Mouse (Mus musculus) forebrain, postnatal 0 days (tissue): Measurements from ENCODE around the gene Wdhd1. TPM values are rescaled to one million over a fixed set of nuclear protein-coding genes. Genes with fewer than 3 reads are reported as not detected.

Experiments
- ATAC-seq: fragments of 200-750 bp; cut with Nextera tagmentation; 2 replicates; pipeline ENCODE4 v1.8.0; 2017; ENCODE audit warnings: mild to moderate bottlenecking, moderate library complexity
- DNase-seq: peaks from one replicate; pipeline ENCODE4 v3.0.0-alpha.2; 2015
- H3K27ac ChIP-seq: fragments of 300-500 bp; sonication (generic); 2 replicates; pipeline ENCODE4 v1.5.1; 2014; ENCODE audit warnings: low read depth, mild to moderate bottlenecking, antibody characterized with exemption, low read length, moderate library complexity, mixed read lengths
- H3K27me3 ChIP-seq: fragments of 300-500 bp; sonication (generic); 2 replicates; pipeline ENCODE4 v1.6.1; 2014; ENCODE audit warnings: mild to moderate bottlenecking, low read length, mixed read lengths; ENCODE audit not compliant: insufficient read depth
- H3K36me3 ChIP-seq: fragments of 300-500 bp; sonication (generic); 2 replicates; pipeline ENCODE4 v1.6.1; 2014; ENCODE audit warnings: mild to moderate bottlenecking, moderate library complexity; ENCODE audit not compliant: insufficient read depth
- H3K4me1 ChIP-seq: fragments of 300-500 bp; sonication (generic); 2 replicates; pipeline ENCODE4 v1.6.1; 2014; ENCODE audit warnings: antibody characterized with exemption; ENCODE audit not compliant: insufficient read depth
- H3K4me2 ChIP-seq: fragments of 300-500 bp; sonication (generic); 2 replicates; pipeline ENCODE4 v1.6.1; 2014; ENCODE audit warnings: low read depth, mild to moderate bottlenecking, moderate library complexity
- H3K4me3 ChIP-seq: fragments of 300-500 bp; sonication (generic); 2 replicates; pipeline ENCODE4 v1.5.1; 2014; ENCODE audit warnings: low read depth, low read length, mixed read lengths
- H3K9ac ChIP-seq: fragments of 300-500 bp; sonication (generic); 2 replicates; pipeline ENCODE4 v1.6.1; 2014; ENCODE audit warnings: mild to moderate bottlenecking
- H3K9me3 ChIP-seq: fragments of 300-500 bp; sonication (generic); 2 replicates; pipeline ENCODE4 v1.6.1; 2016; ENCODE audit warnings: low read length
- CTCF ChIP-seq: sonication (generic); IDR thresholded peaks from 2 replicates; pipeline ENCODE4 v1.5.1; 2016; ENCODE audit warnings: antibody characterized with exemption, control low read depth, low read depth
- WGBS: fragments of 180-500 bp; shearing (Covaris S2); extraction: QIAGEN DNeasy Blood & Tissue Kit; methylation state at CpG from one replicate; pipeline ENCODE4 v1.1.7; 2014; 5-methylcytosine and 5-hydroxymethylcytosine counted together
- polyA plus RNA-seq: library from polyadenylated mRNA; unstranded; fragments of >200 nt; fragmentation: Nextera tagmentation; extraction: Ambion mirVana; gene quantifications from 2 replicates; pipeline ENCODE4 v1.2.1, GENCODE M21; 2015
- total RNA-seq: library from RNA; depleted of rRNA; stranded (reverse); fragments of >200 nt; gene quantifications from 2 replicates; pipeline ENCODE4 v1.2.3, GENCODE M21; 2014

The Wdhd1 gene
- total and polyA plus RNA-seq, 2 experiments from 2014 or later: 5.3 to 9.1 TPM

DNA sequence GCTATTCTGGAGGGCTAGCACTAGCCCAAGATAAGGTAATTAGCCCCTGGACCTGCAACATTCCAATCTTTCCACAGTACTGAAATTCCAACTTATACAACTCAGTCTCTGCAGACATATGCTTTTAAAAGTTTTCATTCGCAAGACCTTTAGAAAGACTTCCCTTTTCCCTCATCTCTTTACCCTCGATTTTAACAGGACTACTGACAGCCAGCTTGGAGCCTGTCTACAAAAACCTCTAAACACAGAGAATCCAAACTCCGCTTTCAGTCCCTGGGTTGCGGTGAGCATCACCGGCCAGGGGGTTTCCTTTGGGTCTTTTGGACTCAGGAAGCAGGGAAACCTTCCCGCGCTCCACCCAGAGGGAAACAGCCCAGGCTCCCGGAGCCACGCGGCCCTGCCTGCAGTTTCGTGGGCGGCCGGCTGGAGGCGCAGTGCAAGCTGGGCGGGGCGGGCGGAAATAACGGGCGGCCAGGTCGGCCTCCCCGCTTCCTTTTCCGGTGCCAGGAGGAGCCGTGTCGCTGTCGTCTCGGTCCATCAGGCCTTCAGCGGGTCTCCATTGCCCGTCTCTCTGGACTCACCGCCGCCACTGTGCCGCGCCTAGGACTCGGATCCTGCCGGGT, 21.2 kb upstream of the Wdhd1 start, which contains the start of gene Mapk1ip1l:
Mapk1ip1l (plus strand) TSS at position 482 of the 623 bp plus-strand sequence.
- Histone ChIP-seq H3K4me2 (peak within 1 kb of the TSS; percentile 78), H3K4me1 (peaks cover 11% of the 10 kb centered on the region; the same call in 1 of the 2 replicates), H3K36me3 (no peaks in the 10 kb centered on the region), H3K27ac (peak within 1 kb of the TSS; percentile 98), H3K27me3 (no peaks in the 10 kb centered on the region), H3K9ac (peak within 1 kb of the TSS; percentile 99), H3K4me3 (peak within 1 kb of the TSS; percentile 97), H3K9me3 (no peaks in the 10 kb centered on the region)
- peak; percentile 96 for TF ChIP-seq CTCF
- peak; percentile 92 for ATAC-seq
- DNase-seq: peak; percentile 93
- WGBS: 2% methylated on average over 34 of the region's 34 CpGs

DNA sequence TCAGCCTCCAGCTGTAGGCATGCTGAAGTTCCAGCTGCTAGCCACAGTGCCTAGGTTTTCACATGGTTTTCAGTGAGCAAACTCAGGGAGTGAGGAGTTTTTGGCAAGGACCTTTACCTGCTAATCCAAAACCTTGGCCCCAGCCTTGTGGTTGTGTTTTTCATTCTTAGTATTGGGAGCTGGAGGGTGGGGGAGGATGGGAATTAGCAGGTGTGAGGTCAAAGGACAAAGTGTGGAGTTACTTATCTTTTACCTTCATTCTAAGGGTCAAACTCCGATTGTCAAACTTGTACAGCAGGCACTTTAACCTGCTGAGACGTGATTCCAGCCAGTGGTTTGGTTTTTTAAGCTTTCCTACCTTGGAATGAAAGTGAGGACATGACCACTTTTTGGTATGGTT, 19.6 kb upstream of the Wdhd1 start:
- Histone ChIP-seq H3K27ac (no peak overlapping the region), H3K4me3 (no peak overlapping the region), H3K27me3 (no peaks in the 10 kb centered on the region), H3K4me2 (no peak overlapping the region), H3K36me3 (no peaks in the 10 kb centered on the region), H3K4me1 (peaks cover 11% of the 10 kb centered on the region; the same call in 1 of the 2 replicates), H3K9ac (no peak overlapping the region), H3K9me3 (no peaks in the 10 kb centered on the region)
- WGBS: 82% methylated on average over 2 of the region's 2 CpGs
- no peak for ATAC-seq
- no peak for TF ChIP-seq CTCF
- no peak for DNase-seq

DNA sequence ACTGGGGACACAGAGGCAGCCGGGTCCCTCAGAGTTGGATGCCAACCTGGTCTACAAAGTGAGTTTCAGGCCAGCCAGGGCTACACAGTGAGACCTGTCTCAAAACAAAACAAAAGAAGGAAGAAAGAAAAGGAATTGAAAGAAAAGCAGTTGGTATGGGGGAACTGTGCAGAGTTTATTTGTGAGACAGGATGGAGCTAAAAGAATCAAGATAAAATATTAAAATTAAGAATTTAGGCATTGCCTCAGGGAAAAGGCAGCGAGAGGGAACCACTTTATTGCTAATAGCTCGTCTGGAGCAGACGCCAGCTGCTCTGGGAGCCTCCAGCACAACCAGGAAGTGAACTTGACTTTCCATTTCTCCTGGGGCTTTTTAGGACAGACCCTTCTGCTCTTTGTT, 17.5 kb upstream of the Wdhd1 start:
- no peak overlapping the region for H3K9ac ChIP-seq
- 40% methylated on average over 4 of the region's 4 CpGs for WGBS
- no peak overlapping the region for H3K27ac ChIP-seq
- H3K4me2 ChIP-seq: no peak overlapping the region
- H3K36me3 ChIP-seq: peaks cover 6% of the 10 kb centered on the region; the same call in 1 of the 2 replicates
- H3K4me1 ChIP-seq: 0 out of 2 replicates have a peak, but pooled peaks cover 2% of the 10 kb centered on the region
- TF ChIP-seq CTCF: no peak
- DNase-seq: no peak
- no peaks in the 10 kb centered on the region for H3K9me3 ChIP-seq
- H3K4me3 ChIP-seq: no peak overlapping the region
- no peak for ATAC-seq
- H3K27me3 ChIP-seq: no peaks in the 10 kb centered on the region

DNA sequence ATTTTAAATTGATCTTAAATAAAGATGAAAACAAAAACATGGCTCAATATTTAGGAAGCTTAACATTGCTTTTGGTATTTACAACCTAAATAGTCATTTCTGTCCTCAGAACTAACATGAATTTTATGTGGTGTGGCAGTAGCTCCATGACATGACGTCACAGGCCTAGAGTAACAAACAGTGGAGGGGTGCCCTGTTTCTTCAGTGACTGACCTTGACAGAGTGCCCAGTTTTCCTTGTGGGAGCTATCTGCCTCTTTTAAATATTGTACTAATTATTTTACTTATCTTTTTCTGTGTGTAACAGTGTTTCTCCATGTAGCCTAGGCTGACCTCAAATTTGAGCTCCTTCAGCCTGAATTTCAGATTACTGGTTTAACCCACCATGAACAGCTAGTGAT, 15.1 kb upstream of the Wdhd1 start:
- DNase-seq (no peak), ATAC-seq (no peak)
- no peaks in the 10 kb centered on the region for H3K9me3 ChIP-seq
- whole genome bisulfite sequencing: 76% methylated on average over 1 of the region's 1 CpGs
- no peaks in the 10 kb centered on the region for H3K27me3 ChIP-seq
- no peak overlapping the region for H3K27ac ChIP-seq
- no peak overlapping the region for H3K9ac ChIP-seq
- H3K4me3 ChIP-seq: no peak overlapping the region
- peaks cover 6% of the 10 kb centered on the region; the same call in 1 of the 2 replicates for H3K36me3 ChIP-seq
- H3K4me1 ChIP-seq: no peaks in the 10 kb centered on the region
- no peak overlapping the region for H3K4me2 ChIP-seq
- TF ChIP-seq CTCF: no peak

DNA sequence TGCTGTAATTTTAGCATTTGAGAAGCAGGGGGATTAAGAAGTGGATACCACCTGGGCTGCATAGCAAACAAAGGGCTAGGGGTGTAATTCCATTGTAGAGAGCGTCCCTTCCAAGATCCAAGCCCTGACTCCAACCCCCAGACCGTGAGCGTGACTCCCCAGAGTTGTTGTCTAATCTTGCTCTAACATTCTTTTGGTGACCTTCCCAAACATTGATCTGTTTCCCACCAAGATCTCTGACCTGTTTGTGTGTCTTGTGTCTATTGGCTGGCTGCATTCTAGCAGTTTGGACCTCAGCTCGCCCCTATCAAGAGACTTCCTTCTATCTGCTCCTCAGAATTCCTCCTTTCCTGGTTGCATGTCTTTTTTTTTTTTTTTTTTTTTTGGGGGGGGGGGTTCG, 10.4 kb upstream of the Wdhd1 start:
- no peak overlapping the region for H3K9ac ChIP-seq
- ATAC-seq (no peak), DNase-seq (no peak)
- H3K4me1 ChIP-seq: no peaks in the 10 kb centered on the region
- no peak for TF ChIP-seq CTCF
- 85% methylated on average over 4 of the region's 5 CpGs for WGBS
- no peak overlapping the region for H3K27ac ChIP-seq
- peaks cover 6% of the 10 kb centered on the region; the same call in 1 of the 2 replicates for H3K36me3 ChIP-seq
- H3K4me2 ChIP-seq: no peak overlapping the region
- H3K4me3 ChIP-seq: no peak overlapping the region
- H3K9me3 ChIP-seq: no peaks in the 10 kb centered on the region
- H3K27me3 ChIP-seq: no peaks in the 10 kb centered on the region

DNA sequence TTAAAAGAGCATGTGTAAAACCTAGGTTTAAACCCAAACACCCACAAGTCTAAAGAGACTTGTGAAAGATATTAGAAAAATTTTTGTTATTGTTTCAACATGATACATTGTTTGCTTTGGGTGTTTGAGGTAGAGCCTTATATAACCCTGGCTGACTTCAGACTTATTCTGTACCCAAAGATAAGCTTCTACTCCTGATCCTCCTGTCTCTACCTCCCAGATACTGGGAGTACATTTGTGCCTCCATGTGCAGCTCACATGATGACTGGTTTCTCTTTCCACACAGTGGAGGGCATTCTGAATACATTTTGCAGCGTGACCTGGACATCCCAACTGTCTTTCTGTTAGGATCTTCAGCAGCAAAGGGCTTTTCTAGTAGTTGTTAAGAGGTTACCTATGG, 9.6 kb upstream of the Wdhd1 start:
- peaks cover 6% of the 10 kb centered on the region; the same call in 1 of the 2 replicates for H3K36me3 ChIP-seq
- ATAC-seq: no peak
- no peak overlapping the region for H3K27ac ChIP-seq
- no peak for DNase-seq
- TF ChIP-seq CTCF: no peak
- WGBS: 94% methylated on average over 1 of the region's 1 CpGs
- H3K4me2 ChIP-seq: no peak overlapping the region
- H3K9ac ChIP-seq: no peak overlapping the region
- H3K4me3 ChIP-seq: no peak overlapping the region
- no peaks in the 10 kb centered on the region for H3K9me3 ChIP-seq
- H3K4me1 ChIP-seq: no peaks in the 10 kb centered on the region
- no peaks in the 10 kb centered on the region for H3K27me3 ChIP-seq

DNA sequence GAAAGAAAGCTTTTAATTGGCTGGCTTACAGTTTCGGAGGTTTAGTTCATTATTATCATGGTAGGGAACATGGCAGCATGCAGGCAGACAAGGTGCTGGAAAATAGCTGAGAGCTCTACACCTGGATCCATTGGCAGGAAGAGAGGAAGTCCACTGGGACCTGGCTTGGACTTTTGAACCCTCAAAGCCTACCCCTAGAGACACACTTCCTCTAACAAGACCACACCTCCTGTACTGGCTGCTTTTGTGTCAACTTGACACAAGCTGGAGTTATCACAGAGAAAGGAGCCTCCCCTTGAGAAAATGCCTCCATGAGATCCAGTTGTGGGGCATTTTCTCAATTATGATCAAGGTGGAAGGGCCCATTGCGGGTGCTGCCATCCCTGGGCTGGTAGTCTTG, 8.6 kb upstream of the Wdhd1 start:
- Histone ChIP-seq H3K27ac (no peak overlapping the region), H3K36me3 (peaks cover 3% of the 10 kb centered on the region; the same call in 1 of the 2 replicates), H3K27me3 (no peaks in the 10 kb centered on the region), H3K4me3 (no peak overlapping the region), H3K4me2 (no peak overlapping the region), H3K9ac (no peak overlapping the region), H3K9me3 (no peaks in the 10 kb centered on the region), H3K4me1 (no peaks in the 10 kb centered on the region)
- ATAC-seq: no peak
- DNase-seq: no peak
- TF ChIP-seq CTCF: no peak
- 93% methylated on average over 2 of the region's 2 CpGs for WGBS
